Mouse (Mus musculus): ENCODE data around the gene Zcchc10. TPM values are rescaled to one million over a fixed set of nuclear protein-coding genes. Genes with fewer than 3 reads are reported as not detected.

The Zcchc10 gene
- polyA plus RNA-seq (2012; rRNA removed): 9.8 TPM in 2 replicates

DNA sequence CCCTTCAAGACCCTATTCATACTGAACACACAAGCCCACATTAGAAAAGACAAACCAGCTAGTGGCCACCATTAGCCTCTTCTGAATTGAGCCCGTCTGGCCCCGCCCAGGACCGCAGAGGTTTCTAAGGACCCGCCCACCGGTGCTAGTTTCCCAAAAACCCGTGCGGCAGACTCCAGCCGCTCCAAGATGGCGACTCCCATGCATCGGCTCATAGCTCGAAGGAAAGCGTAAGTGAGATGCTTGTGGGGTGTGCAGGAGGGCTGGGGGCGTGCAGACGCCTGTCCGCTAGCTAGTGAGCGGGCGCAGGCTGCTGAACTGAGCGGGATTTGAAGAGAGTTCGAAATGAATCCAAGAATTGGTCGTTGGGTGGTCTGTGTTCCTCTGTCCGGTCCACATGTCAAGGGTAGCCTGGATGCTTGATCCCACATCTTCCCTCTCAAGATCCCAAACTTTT is at the start of gene Zcchc10:
Gene Zcchc10 (plus strand): TSS at position 168 of the 457 bp plus-strand sequence.

DNA sequence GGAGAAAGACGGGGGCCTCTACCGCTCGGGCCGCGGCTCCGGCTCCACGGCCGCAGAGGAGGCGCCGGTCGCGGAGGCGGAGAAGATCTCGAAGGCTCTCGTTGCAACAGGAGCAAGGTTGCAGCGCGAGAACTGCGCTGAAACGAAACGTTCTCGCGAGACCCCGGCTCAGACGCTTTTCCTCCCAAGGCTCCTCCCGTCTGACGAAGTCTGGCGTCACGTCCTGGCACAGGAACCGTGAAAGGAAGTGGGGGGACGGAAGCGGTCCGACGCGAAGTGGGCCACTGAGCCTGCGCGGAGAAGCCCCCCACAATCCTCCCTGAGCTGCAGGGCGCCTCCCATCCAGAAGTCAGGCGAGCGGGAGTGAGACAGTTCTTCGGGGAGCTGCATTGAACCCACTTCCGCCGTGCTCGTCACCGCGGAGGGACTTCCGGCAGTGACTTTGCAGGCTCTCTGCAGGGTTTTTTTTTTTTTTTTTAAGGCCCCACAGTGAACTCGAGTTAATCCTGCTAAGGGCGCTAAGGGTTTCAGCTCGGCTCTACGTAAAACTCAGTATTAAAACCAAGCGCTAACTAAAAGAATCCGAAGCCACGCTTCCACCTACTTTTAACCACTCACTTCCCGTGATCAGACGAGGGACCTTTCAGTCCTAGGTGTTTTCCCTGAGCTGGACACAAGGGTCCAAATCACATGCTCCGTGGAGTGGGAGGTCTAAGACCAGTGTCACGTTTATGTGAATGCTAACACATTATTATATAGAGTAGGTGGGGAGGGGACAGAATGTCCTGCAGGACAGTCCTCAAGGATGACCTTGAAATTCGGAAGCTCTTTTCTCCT is 23.9 kb upstream of the Zcchc10 start, which contains the start of gene Hspa4:
Gene Hspa4 (minus strand): TSS at position 128 of the 837 bp plus-strand sequence.

DNA sequence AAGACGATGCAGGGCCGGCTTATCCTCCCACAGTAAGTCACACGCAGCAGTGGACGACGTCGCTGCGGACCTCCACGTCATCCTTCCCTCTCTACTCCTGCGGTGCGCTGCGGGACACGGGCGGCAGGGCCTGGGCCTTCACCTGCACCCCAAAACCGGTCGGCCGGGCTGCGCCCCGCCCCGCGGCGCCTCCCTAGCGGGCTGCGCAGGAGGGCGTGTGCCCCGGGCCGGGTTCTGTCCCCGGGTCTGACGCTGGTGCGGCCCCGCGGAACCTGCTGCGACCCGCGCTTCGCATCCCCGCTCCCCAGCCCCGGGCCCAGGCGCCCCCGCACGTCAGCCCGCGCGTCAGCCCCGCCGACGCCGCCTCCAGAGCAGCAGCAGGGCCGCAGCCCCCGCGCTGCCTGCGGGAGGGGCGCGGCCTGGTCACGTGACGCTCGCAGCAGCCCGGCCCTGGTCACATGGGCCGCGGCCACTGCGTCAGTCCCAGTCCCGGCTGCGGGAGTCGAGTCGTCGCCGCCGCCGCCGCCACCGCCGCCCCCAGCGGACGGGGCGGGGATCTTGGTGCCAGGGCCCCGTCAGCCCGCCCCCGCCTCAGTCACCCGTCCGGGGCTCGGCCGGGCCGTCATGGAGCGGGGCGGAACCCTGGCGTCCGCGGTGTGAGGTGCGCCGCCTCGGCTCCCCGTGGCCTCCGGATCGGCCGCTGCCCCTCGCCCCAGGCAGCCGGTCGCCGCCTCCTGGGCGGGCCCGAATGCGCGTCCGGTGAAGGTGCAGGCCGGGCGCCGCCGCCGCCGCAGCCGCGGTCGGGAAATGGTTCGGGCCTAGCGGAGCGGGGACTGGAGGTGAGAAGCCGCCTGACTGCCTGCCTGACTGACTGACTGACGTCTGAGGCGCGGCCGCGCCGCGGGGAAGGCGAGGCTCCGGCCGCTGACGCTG is 26.1 kb downstream of the Zcchc10 start, which contains the start of gene Aff4:
Gene Aff4 (plus strand): TSS at position 543 of the 933 bp plus-strand sequence.

Other genes starting within 250 kb of the Zcchc10 start
- gene Hspa4, start 24.2 kb upstream of the Zcchc10 start, polyA plus RNA-seq (2012; rRNA removed): 76.7 and 84.6 TPM in 2 replicates
- 52.1 and 53.7 TPM in 2 replicates for gene Aff4, start 26.2 kb downstream of the Zcchc10 start, polyA plus RNA-seq (2012; rRNA removed)
- gene Leap2, start 98.5 kb downstream of the Zcchc10 start, polyA plus RNA-seq (2012; rRNA removed): not detected in 2 replicates
- gene Uqcrq, start 106.2 kb downstream of the Zcchc10 start, polyA plus RNA-seq (2012; rRNA removed): 288 and 363 TPM in 2 replicates
- 1.8 and 2.6 TPM in 2 replicates for gene Gdf9, start 106.3 kb downstream of the Zcchc10 start, polyA plus RNA-seq (2012; rRNA removed)
- 0.08 and 0.11 TPM in 2 replicates for gene Gm10447, start 132.4 kb downstream of the Zcchc10 start, polyA plus RNA-seq (2012; rRNA removed)
- 3.4 and 3.7 TPM in 2 replicates for gene Shroom1, start 132.5 kb downstream of the Zcchc10 start, polyA plus RNA-seq (2012; rRNA removed)
- not detected in 2 replicates for gene Gm9837, start 145.8 kb downstream of the Zcchc10 start, polyA plus RNA-seq (2012; rRNA removed)
- 0.09 TPM in 1 of 2 replicates, not detected in the other for gene Gm9945, start 155.5 kb downstream of the Zcchc10 start, polyA plus RNA-seq (2012; rRNA removed)
- gene Sowaha, start 155.6 kb downstream of the Zcchc10 start, polyA plus RNA-seq (2012; rRNA removed): 4.9 and 5.9 TPM in 2 replicates
- 45.7 and 48.1 TPM in 2 replicates for gene Sept8, start 194.6 kb downstream of the Zcchc10 start, polyA plus RNA-seq (2012; rRNA removed)
- gene Kif3a, start 242.7 kb downstream of the Zcchc10 start, polyA plus RNA-seq (2012; rRNA removed): 126 and 129 TPM in 2 replicates